Mouse (Mus musculus) layer of hippocampus, adult 9-10 months (tissue): ENCODE results near the gene Ntf3.

ENCODE experiments used
- DNase-seq: peaks from one replicate; pipeline ENCODE4 v3.0.0; 2022; ENCODE audit warnings: low spot score

Ntf3 gene

DNA sequence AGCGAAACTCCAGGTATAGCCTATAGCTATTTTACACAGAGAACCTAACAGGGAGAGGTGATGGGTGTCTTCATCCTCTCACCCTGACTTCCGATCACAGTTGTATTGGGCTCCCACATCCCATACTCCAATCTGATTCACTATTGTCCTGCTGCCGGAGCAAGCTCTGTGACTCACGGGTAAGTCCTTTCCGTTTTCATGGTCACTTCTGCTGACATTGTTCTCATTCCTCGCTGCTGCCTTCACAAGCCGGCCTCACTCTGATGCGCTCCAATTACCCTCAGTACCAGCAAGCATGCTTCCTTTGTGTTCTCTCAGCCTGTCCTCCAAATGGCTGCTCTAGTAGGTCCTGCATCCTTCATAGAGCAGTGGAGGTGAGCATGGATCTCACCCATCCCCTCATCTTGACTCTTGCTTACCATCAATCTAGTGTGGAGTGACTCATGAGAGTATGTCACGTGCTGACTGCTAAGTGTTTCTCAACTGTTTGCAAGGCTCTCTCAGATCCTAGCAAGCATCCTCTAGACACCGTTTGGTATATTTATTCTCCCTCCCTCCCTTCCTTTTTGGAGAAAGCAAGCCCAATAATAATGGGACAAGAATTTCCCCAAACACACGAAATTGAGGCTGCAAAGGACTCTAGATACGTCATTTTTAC lies 61.5 kb downstream of the Ntf3 start:
- no peak for DNase-seq

DNA sequence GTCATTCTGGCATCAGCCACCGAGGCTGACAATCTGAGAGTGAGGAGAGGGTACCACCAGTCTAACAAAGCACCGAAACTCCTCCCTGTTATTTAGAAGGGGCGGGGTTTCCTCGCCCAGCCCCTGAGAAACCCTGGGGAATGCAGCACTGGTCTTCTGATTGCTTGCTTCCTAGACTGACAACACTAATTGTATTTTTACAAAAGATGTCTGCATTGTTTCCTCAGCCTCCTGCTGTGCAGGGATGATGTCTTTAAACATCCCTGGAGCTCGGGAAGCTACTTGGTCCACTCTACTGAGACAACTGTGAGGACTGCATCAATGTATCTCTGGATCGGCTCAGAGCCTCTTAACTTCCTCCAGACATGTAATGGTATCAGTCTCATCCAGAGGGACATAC lies 64.1 kb downstream of the Ntf3 start:
- no peak for DNase-seq

DNA sequence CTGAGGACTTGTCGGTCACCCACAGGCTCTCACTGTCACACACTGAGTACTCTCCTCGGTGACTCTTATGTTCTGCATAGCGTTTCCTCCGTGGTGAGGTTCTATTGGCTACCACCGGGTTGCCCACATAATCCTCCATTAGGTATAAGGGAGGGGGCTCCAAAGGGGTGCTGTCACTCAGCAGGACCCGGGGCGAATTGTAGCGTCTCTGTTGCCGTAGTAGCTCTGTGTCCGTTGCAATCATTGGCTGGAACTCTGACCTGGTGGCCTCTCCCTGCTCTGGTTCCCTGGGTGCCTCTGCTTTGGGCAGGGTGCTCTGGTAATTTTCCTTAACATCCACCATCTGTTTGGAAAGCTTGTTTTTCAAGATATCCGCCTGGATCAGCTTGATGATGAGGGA lies 64.7 kb downstream of the Ntf3 start:
- no peak for DNase-seq

DNA sequence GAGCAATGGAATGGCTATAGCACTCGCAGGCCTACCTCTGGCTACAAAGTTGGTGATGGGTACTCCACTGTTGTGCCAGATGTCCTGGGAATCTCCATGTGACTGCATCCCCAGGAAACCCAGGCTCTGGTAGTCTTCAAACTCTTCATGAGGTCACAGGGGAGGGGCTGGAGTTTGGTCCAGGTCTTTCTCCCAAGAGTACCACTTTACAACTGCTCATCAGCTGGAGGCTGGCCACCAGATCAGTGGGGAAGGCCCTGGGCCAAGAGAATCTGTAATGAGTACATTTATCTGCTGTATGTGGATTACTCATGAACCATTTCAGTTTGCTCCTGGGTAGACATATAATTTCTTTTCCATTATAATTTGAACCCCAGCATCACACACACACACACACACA lies 66.1 kb downstream of the Ntf3 start:
- no peak for DNase-seq

DNA sequence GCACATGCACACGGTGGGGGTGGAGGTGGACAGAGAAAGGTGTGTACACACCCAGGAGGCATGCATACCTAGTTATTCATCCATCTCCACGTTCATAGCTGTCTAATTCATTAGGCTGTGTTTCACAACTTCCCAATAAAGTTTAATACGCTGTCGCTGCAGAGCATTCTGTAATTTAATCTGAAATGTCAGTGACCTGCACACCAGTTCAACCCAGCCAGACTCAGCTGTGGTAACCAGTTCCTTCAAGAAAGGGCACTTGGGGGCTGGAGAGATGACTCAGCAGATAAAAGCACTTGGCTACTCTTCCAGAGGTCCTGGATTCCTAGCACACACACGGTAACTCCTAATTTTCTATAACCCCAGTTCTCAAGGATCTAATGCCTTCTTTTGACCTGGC lies 69.2 kb downstream of the Ntf3 start:
- no peak for DNase-seq

DNA sequence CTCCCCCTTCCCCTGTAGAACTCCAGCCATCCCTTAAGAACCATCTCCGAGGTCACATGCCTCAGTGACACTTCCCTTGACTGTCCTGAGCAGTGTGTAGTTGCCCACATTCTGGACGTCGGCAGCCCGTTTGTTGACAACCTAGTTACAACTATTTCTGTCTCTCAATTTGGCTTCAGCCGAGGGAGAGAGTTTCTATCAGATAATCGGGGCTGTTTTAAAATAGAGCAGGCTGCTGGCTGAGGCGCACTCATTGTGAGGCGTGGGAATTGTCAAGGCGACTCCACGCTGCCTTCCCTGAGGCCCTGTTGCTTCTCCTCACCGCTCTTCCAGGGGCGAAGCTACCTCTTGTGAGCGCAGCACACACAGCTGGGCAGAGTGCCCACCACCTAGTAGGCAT lies 70.6 kb downstream of the Ntf3 start:
- no peak for DNase-seq

DNA sequence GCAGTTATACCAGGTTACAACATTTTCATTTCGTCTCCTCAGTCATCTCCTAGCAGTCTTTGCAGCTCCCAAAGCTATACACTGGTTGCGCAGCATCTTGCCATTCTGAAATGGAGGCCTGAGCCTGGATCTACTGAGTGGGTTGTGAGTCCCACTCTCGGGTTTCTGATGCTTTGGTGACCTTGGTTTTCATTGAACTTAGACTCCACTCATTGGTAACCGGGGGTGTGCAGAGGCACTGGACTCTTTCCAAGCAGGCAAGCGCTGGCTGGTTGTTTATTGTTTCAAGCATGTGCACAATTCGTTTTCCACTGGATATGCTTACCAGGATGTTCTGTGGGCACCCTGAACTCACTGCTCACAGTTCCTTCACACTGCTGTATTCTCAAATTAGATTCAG lies 71.7 kb downstream of the Ntf3 start:
- no peak for DNase-seq

DNA sequence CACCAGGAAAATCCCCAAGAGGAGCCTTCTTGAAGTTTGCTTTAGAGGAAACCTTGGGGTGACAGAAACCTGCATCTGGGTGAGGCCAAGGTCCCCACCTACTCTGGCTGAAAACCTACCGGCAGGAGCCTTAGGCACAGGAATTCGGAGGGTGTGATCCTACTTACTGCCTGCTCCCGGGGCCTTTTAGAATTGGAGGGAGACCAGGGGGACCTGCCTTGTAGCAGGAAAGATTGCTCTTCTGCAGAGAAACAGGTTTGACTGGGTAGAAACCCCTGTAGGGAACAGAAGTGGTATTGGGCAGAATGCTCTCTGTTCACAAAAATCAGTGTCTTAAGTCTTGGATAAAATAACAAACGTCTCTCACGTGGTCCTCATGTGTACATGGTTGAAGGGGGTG lies 74.7 kb downstream of the Ntf3 start:
- DNase-seq: no peak

DNA sequence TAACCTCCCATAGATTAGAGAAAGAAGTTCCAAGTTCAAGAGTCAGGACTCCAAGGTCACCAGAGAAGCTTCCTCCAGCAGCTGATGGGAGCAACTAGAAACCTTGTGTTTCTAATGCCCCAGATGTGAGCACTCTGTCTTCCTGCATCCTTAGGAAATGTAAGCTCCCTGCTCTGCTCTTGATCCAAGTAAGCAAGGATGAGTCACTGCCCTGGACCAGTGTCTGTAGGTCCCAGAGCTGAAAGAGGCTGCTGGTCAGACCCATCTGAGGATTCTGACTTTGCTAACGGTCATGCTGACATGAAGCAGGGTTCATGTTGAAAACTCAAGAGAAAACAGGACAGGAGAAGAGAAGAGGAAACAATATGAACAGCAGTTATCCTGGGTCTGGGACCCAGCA lies 76.6 kb downstream of the Ntf3 start:
- no peak for DNase-seq

DNA sequence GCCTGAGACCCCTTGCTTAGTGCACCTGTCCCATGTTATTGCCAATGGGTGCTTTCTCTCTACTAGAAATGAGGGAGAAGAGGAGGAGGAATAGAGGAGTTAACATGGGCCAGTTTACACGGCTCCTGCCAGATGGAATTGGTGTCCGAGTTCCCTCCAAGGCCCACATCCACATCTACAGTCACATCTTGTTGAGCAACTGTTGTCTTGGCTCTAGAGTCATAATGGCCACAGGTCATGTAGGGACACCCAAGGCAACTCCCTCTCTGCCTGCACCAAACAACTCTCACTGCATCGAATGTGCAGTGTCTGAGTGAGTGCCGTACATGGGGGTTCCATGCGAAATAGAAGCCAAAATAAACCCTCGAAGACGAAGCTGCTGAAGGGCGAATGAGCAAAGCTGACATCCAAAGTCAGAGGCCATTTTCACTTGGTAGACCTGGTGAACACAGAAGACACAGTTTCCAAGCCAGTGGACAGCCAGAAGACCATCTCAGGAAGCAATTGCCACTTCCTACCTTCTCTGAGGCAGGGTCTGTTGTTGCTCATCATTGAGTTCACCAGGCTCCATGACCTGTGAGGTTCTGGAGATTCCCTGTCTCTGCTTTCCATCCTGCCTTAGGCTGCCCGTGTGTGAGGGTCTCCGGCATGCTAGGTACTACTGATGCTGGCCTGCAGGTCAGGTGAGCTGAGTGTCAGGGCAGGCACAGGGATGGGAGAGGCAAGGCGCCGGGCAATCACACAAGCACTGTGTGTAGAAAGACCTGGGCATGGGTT lies 78.0 kb downstream of the Ntf3 start:
- no peak for DNase-seq

DNA sequence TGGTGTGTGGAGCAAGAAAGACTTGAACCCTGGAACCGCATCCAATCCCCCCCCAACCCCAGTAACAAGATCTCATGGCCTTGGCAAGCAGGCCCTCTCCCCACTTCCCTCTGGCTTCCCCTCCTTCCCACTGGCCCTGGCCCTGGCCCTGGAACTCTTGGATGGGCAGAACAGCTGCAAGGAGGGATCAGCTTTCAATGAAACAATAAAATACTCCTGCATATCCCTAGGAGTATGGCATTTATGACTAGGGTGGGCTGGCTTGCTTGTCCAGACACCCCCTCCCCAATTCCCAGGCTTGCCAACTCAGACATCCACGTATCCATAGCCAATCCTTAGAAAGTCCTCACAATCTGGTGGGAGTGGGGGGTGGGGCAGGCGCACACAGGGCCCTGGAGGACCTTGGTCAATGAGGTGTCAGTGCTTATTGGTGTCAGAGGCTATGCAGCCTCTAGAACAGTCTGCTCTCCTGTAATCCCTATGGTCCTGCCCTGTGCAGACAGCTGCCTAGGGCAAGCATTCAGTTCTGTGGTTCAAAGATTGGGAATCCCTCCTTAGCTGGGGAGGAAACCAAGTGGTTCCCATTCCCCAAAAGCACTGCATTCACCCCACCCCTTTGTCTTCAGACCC lies 80.3 kb downstream of the Ntf3 start:
- DNase-seq: no peak

DNA sequence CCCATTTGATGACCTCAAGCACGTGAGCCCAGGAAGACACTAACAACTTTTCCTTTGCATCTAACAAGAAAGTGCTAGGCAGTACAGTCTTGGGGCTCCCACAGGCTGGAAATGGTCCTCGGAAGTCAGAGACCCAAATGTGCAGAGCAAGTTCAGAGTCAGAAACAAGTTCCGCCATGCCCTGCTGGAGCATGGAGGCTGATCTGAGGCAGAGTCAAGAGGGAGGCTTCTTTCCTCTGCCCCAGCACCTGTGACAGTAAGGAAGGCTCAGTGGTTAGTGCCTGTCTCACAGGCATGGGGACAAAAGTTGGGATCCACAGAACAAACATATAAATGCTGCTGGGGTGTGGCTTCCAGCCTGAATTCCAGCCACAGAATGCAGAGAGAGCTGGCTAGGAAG lies 86.2 kb downstream of the Ntf3 start:
- no peak for DNase-seq

DNA sequence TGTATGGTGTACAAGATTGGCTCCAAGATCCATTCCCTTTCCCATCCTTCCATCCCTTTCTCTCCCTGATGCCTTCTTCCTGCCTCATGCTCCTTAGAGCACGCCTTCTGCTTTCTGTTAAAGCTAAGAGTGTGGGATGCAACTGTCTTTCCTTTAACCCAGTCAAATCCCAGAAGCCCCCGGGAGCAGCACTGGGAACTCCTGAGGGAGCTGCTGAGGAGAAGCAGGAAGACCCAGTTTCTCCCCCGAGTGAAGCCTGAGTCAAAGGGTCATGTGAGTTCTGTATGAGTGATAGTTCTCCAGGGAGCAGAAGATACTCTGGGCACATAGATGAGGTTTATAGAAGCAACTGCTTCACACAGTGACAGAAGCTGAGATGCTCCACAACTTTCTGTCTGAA lies 109.0 kb downstream of the Ntf3 start:
- DNase-seq: no peak

DNA sequence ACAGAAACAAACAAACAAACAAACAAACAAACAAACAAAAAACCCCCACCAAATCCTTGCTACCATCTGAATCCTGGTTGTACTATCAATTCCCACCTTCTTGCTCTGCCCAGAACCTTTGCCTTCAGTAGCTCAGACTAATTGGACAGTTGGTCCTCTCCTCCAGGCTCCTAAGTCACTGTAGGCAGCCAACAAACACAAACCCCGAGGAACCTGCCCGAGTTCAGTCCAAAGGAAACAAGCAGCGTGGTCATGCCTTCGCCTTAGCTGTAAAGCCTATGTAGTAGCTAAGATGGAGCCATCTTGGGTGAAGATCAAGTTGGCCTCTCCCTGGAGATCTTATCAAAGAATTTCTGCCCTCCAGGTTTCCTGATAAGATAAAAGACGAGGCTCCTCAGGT lies 113.6 kb downstream of the Ntf3 start:
- no peak for DNase-seq
